ENCODE assay signal across 8 mouse cellular contexts in genomic region chr15:98630540-98630939, GRCm38 (mm10). TPM values are rescaled to one million over a fixed set of nuclear protein-coding genes. Genes with fewer than 3 reads are reported as not detected.
DNase-seq lines count a peak whose midpoint lies in the region; ATAC-seq lines count a peak whose summit lies in the region.

TSS of gene Cacnb3 (plus strand) at chr15:98630840.

- no peaks in the 10 kb centered on the region for H3K27me3 ChIP-seq in neural tube, embryonic 14.5 days (ENCODE audit: control insufficient read depth, insufficient read depth, low read length)

- no peaks in the 10 kb centered on the region for H3K9me3 ChIP-seq in neural tube, embryonic 14.5 days (ENCODE audit: control insufficient read depth, low read length)

- H3K4me2 ChIP-seq in neural tube, embryonic 14.5 days (ENCODE audit: low read depth, low read length): peak within 1 kb of the TSS; percentile 84

- ATAC-seq in neural tube, embryonic 14.5 days (ENCODE audit: low read depth): no peak

- H3K4me1 ChIP-seq in neural tube, embryonic 14.5 days (ENCODE audit: control insufficient read depth, insufficient read depth, low read length): peaks cover 27% of the 10 kb centered on the region; the same call in 1 of the 2 replicates

- no peak for DNase-seq in gastrocnemius, postnatal 4 days (ENCODE audit: low spot score in 2 of 2)
- no peak for DNase-seq in gastrocnemius, adult 8-10 months (ENCODE audit: low spot score in 2 of 2)
- no peak for DNase-seq in urinary bladder, adult 2 months (ENCODE audit: low spot score)
- DNase-seq in urinary bladder, postnatal 36 days (ENCODE audit: low spot score in 2 of 2): no peak
- no peak for DNase-seq in layer of hippocampus, postnatal 25 days (ENCODE audit: extremely low spot score in 1 of 2, low spot score in 1 of 2)
- DNase-seq in right cerebral cortex, postnatal 36 days (ENCODE audit: low spot score in 2 of 2): no peak
- DNase-seq in spleen, postnatal 10 days (ENCODE audit: low spot score in 2 of 2): no peak

- no peaks in the 10 kb centered on the region for H3K36me3 ChIP-seq in neural tube, embryonic 14.5 days (ENCODE audit: control insufficient read depth, insufficient read depth, low read length)

- peak within 1 kb of the TSS; percentile 39; the same call in 1 of the 2 replicates for H3K27ac ChIP-seq in neural tube, embryonic 14.5 days (ENCODE audit: low read depth, low read length)

- 33% methylated on average over 4 of the region's 4 CpGs for WGBS in neural tube, embryonic 14.5 days

- 0 out of 2 replicates have a peak within 1 kb of the TSS, but pooled peaks have one; percentile 78 for H3K9ac ChIP-seq in neural tube, embryonic 14.5 days (replicated peaks; ENCODE audit: low read depth, low read length)

- H3K4me3 ChIP-seq in neural tube, embryonic 14.5 days (ENCODE audit: low read depth, low read length): peak within 1 kb of the TSS; percentile 69

RNA-seq across cellular contexts. Expression of gene Cacnb3, which starts in this region (rescaled TPM):
- total RNA-seq in gastrocnemius, postnatal 4 days (2021): 10 to 100 TPM; 22.1 to 22.5 TPM
- total RNA-seq in gastrocnemius, adult 8-10 months (2022): 1 to 10 TPM in 2 of 4 experiments, under 1 TPM in 2; 0.78 to 1.1 (median 1.0) TPM
- 75.2 and 79.8 TPM in 2 replicates for polyA plus RNA-seq in urinary bladder, adult 2 months (2012; rRNA removed)
- 100 to 1,000 TPM; 189 to 209 TPM for total RNA-seq in layer of hippocampus, postnatal 25 days (2021)
- polyA plus RNA-seq in neural tube, embryonic 14.5 days (2014; fragmentation: Nextera tagmentation; extraction: Ambion mirVana): 84.9 and 101 TPM in 2 replicates

Comparison
In these comparisons a context has a peak if more than half of its experiments do, and no peak if none do; other contexts are left out.
1. RNA of gene Cacnb3 (total RNA-seq): 189 to 209 TPM in layer of hippocampus, postnatal 25 days and 22.1 to 22.5 TPM in gastrocnemius, postnatal 4 days; 0.78 to 1.1 TPM in gastrocnemius, adult 8-10 months; every median in the first group is over 10 times any median in the second.
2. RNA of gene Cacnb3 (total RNA-seq): 189 to 209 TPM in layer of hippocampus, postnatal 25 days; 22.1 to 22.5 TPM in gastrocnemius, postnatal 4 days; every median in the first group is over 4 times any median in the second.